Mouse (Mus musculus): ENCODE measurements around the gene Thada. TPM values are rescaled to one million over a fixed set of nuclear protein-coding genes. Genes with fewer than 3 reads are reported as not detected.

The Thada gene
- polyA plus RNA-seq, 1 experiment: 6.8 TPM

DNA sequence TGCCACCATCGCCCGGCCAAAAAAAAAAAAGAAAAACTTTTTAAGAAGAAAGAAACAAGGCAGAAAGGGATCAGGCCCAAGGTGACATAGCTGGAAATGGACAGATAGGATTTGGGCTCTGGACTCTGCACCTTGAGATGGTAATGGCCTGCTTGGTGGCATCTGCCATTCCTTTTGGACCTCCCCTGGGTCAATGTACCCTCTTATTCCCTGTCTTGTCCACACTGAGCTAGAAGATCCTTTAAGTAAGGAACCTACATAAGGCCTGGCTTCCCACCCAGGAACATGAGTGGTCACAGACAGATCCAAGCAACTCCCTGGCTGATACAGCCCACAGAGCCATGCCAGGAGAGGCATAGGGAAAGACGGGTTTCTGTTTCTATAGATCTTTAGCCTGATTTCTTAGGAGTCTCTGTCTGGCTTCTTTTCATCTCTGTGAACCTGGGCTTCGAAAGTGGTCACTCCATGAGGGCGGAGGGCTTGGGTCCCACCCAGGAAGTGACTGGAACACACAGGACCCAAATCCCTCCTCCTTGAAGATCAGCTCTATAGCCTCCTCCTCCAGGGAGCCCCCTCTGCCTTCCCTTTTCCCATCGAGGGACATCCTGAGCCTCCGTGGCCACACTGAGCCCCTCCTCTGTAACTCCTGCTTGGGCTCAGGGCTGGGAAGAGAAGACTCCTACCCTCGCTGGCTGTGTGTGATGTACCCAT is 310.3 kb downstream of the Thada start:
- no peak for DNase-seq
- TF ChIP-seq POLR2A (IDR thresholded peaks at IDR 0.05; ENCODE audit: borderline replicate concordance, insufficient read depth, low read length) (no peak), CTCF (IDR thresholded peaks at IDR 0.05; ENCODE audit: borderline replicate concordance, insufficient read depth, low read depth, low read length) (no peak)
- Histone ChIP-seq H3K4me1 (ENCODE audit: control insufficient read depth, insufficient read depth, low read length) (no peaks in the 10 kb centered on the region), H3K27ac (ENCODE audit: insufficient read depth, low read length) (no peak overlapping the region), H3K27me3 (ENCODE audit: control insufficient read depth, insufficient read depth, low read length) (no peaks in the 10 kb centered on the region), H3K4me3 (replicated peaks; ENCODE audit: insufficient read depth, low read depth, low read length) (no peak overlapping the region)
- 85% methylated on average over 8 of the region's 8 CpGs for WGBS

DNA sequence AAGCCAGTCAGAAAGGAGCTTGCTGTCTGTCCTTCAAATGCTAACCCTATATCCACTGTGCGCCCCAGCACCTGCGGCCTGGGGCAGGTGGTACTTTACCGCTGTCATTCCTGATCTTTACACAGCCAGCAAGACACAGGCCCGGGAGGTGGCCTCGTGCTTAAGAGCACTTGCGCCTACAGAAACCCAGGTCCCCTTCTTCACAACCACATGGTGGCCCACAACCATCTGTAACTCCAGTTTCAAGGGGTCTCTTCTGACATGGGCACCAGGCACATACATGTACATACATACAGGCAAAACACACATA is 311.0 kb downstream of the Thada start:
- no peaks in the 10 kb centered on the region for H3K4me1 ChIP-seq (ENCODE audit: control insufficient read depth, insufficient read depth, low read length)
- H3K4me3 ChIP-seq (replicated peaks; ENCODE audit: insufficient read depth, low read depth, low read length): no peak overlapping the region
- no peak overlapping the region for H3K27ac ChIP-seq (ENCODE audit: insufficient read depth, low read length)
- no peaks in the 10 kb centered on the region for H3K27me3 ChIP-seq (ENCODE audit: control insufficient read depth, insufficient read depth, low read length)
- TF ChIP-seq CTCF (IDR thresholded peaks at IDR 0.05; ENCODE audit: borderline replicate concordance, insufficient read depth, low read depth, low read length) (no peak), POLR2A (IDR thresholded peaks at IDR 0.05; ENCODE audit: borderline replicate concordance, insufficient read depth, low read length) (no peak)
- no peak for DNase-seq
- 95% methylated on average over 6 of the region's 6 CpGs for WGBS

DNA sequence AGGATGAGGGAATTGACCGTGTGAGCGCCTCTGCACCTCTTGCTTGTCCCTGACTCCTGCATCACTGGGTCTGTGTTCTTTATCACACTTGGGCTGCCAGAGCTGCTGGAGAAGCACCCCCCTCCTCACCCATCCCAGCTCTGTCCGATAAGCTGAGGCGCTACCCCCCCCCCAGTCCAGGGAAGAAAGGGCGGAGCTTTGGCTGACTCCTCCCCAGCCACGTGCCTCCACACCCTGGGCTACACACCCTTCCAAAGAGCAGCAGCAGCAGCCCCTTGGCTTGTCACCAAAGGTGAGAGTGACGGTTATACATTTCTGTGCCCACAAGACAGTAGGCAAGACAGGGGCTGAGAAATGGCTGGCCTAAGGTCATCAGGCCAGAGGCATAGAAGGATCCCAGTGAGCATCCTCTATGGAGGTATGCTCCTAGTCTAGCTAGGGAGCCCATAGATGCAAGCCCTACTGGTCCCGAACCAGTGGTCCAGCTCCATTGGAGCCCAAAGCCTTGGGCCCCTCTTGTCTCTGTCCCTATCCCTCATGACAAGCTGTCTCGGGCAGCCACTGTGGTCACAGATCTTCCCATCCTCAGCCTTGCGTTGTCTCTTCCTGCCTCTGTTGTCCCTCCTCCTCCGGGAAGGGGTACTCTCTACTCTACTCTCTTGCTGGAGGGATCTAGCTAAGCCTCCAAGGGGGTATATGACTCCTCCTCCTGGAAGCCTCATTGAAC is 311.5 kb downstream of the Thada start:
- 87% methylated on average over 11 of the region's 11 CpGs for WGBS
- no peak overlapping the region for H3K27ac ChIP-seq (ENCODE audit: insufficient read depth, low read length)
- no peak for DNase-seq
- no peak overlapping the region for H3K4me3 ChIP-seq (replicated peaks; ENCODE audit: insufficient read depth, low read depth, low read length)
- H3K27me3 ChIP-seq (ENCODE audit: control insufficient read depth, insufficient read depth, low read length): no peaks in the 10 kb centered on the region
- TF ChIP-seq CTCF (IDR thresholded peaks at IDR 0.05; ENCODE audit: borderline replicate concordance, insufficient read depth, low read depth, low read length) (no peak), POLR2A (IDR thresholded peaks at IDR 0.05; ENCODE audit: borderline replicate concordance, insufficient read depth, low read length) (no peak)
- no peaks in the 10 kb centered on the region; the same call in 1 of the 2 replicates for H3K4me1 ChIP-seq (ENCODE audit: control insufficient read depth, insufficient read depth, low read length)

DNA sequence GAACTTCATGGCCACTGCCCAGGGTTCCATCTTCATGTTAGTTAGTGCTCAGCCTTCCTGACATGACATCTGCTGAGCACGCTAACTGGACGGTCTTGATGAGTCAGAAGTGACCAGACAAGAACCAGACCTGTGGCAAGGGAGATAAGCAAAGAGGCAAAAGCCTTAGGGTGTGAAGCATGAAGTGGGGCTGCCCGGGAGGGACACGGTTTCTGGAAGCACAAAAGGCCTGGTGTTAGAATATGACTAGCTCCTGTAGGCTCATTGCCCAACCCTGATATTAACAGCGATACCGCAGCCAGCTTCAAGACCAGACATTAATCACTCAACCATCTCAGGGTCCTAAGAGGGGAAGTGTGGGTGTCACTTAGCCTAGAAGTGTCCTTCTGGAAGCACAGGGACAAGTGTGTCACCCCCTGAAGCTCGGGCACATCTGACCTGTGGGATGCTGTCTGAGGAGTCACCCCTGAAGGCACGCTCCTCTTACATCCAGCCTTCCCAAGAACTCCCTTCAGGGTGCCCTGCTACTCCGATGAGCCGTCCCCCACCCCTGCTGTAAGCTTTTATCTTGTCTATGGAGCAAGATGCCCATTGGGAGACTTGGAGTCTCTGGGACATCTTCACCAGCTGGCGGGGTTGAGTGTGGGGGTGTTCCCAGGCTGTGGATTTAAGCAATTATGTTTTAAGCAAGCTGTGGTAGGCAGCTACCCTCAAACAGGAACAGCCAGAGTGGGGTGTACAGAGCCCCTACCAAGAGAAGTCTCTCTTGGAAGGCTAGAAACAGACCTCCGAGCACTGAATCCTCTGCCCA is 312.8 kb downstream of the Thada start:
- peaks cover 9% of the 10 kb centered on the region; the same call in 1 of the 2 replicates for H3K4me1 ChIP-seq (ENCODE audit: control insufficient read depth, insufficient read depth, low read length)
- no peak overlapping the region for H3K4me3 ChIP-seq (replicated peaks; ENCODE audit: insufficient read depth, low read depth, low read length)
- 84% methylated on average over 12 of the region's 12 CpGs for WGBS
- no peak for DNase-seq
- H3K27ac ChIP-seq (ENCODE audit: insufficient read depth, low read length): no peak overlapping the region
- no peaks in the 10 kb centered on the region for H3K27me3 ChIP-seq (ENCODE audit: control insufficient read depth, insufficient read depth, low read length)
- no peak for TF ChIP-seq POLR2A (IDR thresholded peaks at IDR 0.05; ENCODE audit: borderline replicate concordance, insufficient read depth, low read length)
- no peak for TF ChIP-seq CTCF (IDR thresholded peaks at IDR 0.05; ENCODE audit: borderline replicate concordance, insufficient read depth, low read depth, low read length)

DNA sequence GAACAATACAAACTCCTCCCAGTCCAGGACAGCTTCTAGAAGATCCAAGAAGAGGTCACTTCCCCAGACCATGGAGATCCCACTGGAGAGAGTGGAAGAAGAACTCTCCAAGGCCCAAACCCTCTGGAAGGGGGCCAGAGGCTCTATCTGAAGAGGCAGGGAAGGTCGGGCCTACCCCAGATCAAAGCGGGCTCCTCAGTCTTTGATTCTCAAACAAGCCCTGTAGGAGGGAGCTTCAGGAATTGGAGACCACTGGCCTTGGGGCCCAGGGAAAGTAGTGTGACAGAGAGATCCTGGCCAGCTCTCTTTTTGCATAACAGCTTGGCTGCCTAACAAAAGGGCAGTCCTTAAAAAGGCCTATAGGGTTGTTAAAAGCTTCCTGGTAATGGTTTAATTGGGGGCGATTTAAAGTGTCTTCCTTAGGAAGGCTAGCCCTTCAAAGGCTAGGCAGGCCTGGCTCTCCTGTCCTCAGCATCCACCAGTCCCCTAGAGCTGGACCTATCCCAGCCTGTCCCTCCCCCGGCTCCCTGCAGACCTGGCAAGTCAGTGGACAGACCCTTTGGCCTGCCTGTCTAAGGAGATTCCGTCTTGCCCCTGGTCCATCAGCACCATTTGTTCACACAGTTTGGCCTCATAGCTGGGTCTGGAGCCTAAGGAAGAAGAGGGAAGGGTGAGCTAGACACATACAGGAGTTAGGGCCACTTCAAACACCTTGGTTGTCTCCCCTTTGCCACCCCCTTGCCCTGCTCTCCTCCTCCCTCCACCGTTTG is 313.6 kb downstream of the Thada start:
- no peak overlapping the region for H3K27ac ChIP-seq (ENCODE audit: insufficient read depth, low read length)
- TF ChIP-seq CTCF (IDR thresholded peaks at IDR 0.05; ENCODE audit: borderline replicate concordance, insufficient read depth, low read depth, low read length) (no peak), POLR2A (IDR thresholded peaks at IDR 0.05; ENCODE audit: borderline replicate concordance, insufficient read depth, low read length) (no peak)
- WGBS: 56% methylated on average over 6 of the region's 6 CpGs
- no peak for DNase-seq
- H3K4me1 ChIP-seq (ENCODE audit: control insufficient read depth, insufficient read depth, low read length): peaks cover 9% of the 10 kb centered on the region; the same call in 1 of the 2 replicates
- no peak overlapping the region for H3K4me3 ChIP-seq (replicated peaks; ENCODE audit: insufficient read depth, low read depth, low read length)
- H3K27me3 ChIP-seq (ENCODE audit: control insufficient read depth, insufficient read depth, low read length): no peaks in the 10 kb centered on the region

DNA sequence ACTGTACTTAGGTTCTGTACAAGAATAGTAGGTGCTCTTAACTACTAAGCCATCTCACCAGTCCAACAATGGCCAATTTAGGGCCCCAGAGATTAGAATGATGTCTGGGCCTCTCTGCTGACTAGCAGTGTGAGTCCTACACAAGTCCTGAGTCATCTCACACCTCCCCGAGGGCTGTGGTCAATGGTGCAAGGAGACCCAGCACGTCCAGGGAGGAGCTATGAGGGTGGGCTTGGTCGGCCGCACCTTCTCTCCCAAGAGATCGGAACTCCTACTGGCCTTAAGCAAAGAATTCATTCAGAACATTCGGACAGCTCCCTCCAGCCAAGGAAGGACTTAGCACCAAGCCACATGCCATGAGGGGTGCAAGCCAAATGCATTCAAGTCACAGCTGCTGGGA is 314.7 kb downstream of the Thada start:
- Histone ChIP-seq H3K4me1 (ENCODE audit: control insufficient read depth, insufficient read depth, low read length) (peaks cover 9% of the 10 kb centered on the region; the same call in 1 of the 2 replicates), H3K4me3 (replicated peaks; ENCODE audit: insufficient read depth, low read depth, low read length) (no peak overlapping the region), H3K27me3 (ENCODE audit: control insufficient read depth, insufficient read depth, low read length) (no peaks in the 10 kb centered on the region), H3K27ac (ENCODE audit: insufficient read depth, low read length) (no peak overlapping the region)
- WGBS: 77% methylated on average over 6 of the region's 6 CpGs
- TF ChIP-seq CTCF (IDR thresholded peaks at IDR 0.05; ENCODE audit: borderline replicate concordance, insufficient read depth, low read depth, low read length): no peak
- no peak for TF ChIP-seq POLR2A (IDR thresholded peaks at IDR 0.05; ENCODE audit: borderline replicate concordance, insufficient read depth, low read length)
- no peak for DNase-seq

DNA sequence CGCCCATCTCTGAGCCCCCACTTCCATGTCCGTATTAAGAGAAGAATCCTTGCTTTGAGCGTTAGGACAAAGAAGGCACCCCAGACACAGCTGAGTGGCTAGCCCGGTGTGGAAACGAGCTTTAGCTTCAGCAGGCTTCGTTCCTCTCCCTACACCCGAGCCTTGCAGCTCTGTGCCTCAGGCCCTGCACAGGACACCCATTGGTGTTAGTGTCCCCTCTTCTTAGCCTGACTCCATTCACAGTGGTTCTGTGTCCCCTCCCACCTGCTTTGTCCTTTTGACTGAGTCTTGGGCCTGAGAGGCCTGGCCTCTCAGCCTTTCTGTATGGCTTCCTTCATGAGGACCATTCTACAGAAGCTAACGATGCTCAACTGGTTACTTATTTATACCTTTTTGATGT is 315.7 kb downstream of the Thada start:
- H3K4me1 ChIP-seq (ENCODE audit: control insufficient read depth, insufficient read depth, low read length): peaks cover 9% of the 10 kb centered on the region; the same call in 1 of the 2 replicates
- no peak overlapping the region for H3K27ac ChIP-seq (ENCODE audit: insufficient read depth, low read length)
- no peak for DNase-seq
- H3K27me3 ChIP-seq (ENCODE audit: control insufficient read depth, insufficient read depth, low read length): no peaks in the 10 kb centered on the region
- WGBS: 94% methylated on average over 8 of the region's 8 CpGs
- H3K4me3 ChIP-seq (replicated peaks; ENCODE audit: insufficient read depth, low read depth, low read length): no peak overlapping the region
- TF ChIP-seq POLR2A (IDR thresholded peaks at IDR 0.05; ENCODE audit: borderline replicate concordance, insufficient read depth, low read length) (no peak), CTCF (IDR thresholded peaks at IDR 0.05; ENCODE audit: borderline replicate concordance, insufficient read depth, low read depth, low read length) (no peak)

All from cerebellum, adult 2 months (tissue).